Mouse (Mus musculus): ENCODE measurements around the gene Cpa5. TPM values are rescaled to one million over a fixed set of nuclear protein-coding genes. Genes with fewer than 3 reads are reported as not detected.
A peak's percentile ranks its signal among the peaks of the same experiment; 100 is the strongest.

Gene Cpa5
- polyA plus RNA-seq, 1 experiment from 2014 or later: 1.3 TPM

DNA sequence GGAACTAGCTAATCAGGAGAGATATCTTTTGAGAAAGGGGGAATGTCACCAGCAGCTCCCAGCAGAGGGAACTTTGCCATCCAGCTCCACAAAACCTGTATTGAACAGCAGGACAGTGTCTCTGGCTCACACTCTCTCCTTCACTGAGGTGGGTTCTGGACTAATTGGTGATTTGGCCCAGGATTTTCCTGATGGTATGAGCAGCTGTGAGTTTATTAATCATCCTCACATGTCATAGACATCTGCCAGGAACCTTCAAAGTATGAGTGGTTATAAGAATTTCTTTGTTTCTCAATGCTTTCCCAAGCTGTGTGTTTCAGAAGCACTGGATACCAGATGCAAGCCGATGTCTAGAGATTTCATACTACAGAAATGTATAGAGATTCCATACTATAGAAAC is 35.9 kb upstream of the Cpa5 start:
- peak; percentile 50 for DNase-seq (ENCODE audit: low spot score)
- Histone ChIP-seq H3K4me3 (ENCODE audit: low read depth, low read length) (no peak overlapping the region), H3K27ac (replicated peaks; ENCODE audit: low read depth, low read length) (peak overlapping the region; percentile 95), H3K4me2 (ENCODE audit: low read depth, low read length) (peak overlapping the region; percentile 5; the same call in 1 of the 2 replicates), H3K27me3 (replicated peaks; ENCODE audit: control insufficient read depth, insufficient read depth, low read length) (no peaks in the 10 kb centered on the region), H3K4me1 (ENCODE audit: control insufficient read depth, insufficient read depth, low read length) (peaks cover 42% of the 10 kb centered on the region), H3K9ac (ENCODE audit: low read depth, low read length) (no peak overlapping the region), H3K9me3 (ENCODE audit: control insufficient read depth, low read length) (no peaks in the 10 kb centered on the region), H3K36me3 (ENCODE audit: control insufficient read depth, insufficient read depth, low read length) (no peaks in the 10 kb centered on the region)
- 51% methylated on average over 1 of the region's 1 CpGs for WGBS
- no peak for ATAC-seq (ENCODE audit: low read depth)

DNA sequence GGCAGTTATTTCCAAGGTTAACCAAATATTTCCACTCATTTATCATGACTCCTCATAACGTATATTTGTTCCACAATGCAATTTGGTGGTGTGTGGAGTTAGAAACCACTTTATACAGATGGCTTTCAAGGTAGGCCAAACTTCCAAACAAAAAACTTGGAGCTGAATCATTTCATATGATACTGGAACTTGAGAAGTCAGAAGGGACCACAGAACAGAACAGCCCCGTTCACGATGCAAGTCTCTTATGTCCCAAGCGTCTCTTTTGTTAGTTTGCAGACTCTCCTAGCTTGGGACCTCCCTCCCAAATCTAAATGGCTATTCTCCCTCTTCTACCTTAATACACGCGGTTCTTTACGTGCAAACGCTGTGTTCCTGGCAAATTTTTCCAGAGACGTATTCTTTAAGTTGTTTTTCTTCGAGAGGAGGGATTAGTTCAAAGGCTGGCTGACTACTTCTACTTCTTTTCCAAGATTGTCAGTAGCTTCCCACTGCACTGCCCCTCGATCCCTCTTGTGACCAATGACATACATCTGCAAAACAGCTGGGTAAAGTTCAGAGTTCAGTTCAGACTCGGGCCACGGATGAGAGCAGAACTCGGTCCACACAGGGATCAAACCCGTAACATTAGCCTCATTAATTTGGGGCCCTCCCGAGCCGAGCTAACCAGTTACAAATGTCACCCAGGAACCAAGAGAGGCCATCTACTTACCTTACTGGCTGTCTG is 34.2 kb upstream of the Cpa5 start:
- H3K4me3 ChIP-seq (ENCODE audit: low read depth, low read length): peak overlapping the region; percentile 15; the same call in 1 of the 2 replicates
- ATAC-seq (ENCODE audit: low read depth) (peak; percentile 70), DNase-seq (ENCODE audit: low spot score) (peak; percentile 93)
- peaks cover 54% of the 10 kb centered on the region for H3K4me1 ChIP-seq (ENCODE audit: control insufficient read depth, insufficient read depth, low read length)
- peak overlapping the region; percentile 39 for H3K4me2 ChIP-seq (ENCODE audit: low read depth, low read length)
- no peaks in the 10 kb centered on the region for H3K27me3 ChIP-seq (replicated peaks; ENCODE audit: control insufficient read depth, insufficient read depth, low read length)
- H3K36me3 ChIP-seq (ENCODE audit: control insufficient read depth, insufficient read depth, low read length): no peaks in the 10 kb centered on the region
- peak overlapping the region; percentile 95 for H3K27ac ChIP-seq (replicated peaks; ENCODE audit: low read depth, low read length)
- peak overlapping the region; percentile 52 for H3K9ac ChIP-seq (ENCODE audit: low read depth, low read length)
- WGBS: 31% methylated on average over 17 of the region's 17 CpGs
- no peaks in the 10 kb centered on the region for H3K9me3 ChIP-seq (ENCODE audit: control insufficient read depth, low read length)

DNA sequence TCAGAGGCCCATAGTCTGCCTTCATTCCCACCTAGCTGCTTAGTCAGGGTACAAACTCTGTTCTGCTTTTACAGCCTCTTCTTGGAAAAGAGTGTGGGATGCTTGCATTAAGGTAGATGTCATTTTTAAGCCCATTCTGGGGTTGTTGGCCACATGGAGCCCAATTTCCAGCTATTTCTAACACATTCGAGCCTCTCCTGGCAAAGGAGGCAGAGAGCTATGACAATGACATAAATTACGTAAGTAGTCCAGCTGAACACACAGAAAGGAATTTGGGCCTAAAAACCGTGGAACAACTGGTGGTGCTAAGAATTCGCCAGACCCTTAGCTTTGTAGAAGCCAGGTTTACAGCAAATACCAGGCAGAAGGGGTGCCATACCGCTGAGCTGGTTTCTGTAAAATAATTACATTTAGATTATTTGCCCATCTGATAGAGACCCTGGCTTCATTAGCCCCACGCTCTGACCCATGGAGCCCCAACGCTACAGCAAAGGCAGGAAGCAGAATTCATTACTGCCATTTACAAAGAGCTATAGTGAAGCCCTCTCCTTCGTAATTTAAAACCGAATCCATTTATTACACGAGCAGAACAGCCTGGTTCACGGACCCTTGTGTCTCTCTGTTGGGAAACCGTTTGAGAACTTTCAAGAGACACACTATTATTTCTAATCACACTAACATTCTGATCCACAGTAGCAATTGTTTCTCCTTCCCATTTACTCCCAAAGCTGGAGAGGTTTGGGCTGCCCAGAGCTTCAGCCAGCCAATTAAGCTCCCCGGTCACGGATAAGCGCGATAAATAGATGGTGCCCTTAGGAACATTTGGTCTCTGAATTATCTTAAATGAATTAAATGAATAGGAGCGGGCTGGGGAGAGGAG is 30.6 kb upstream of the Cpa5 start:
- no peak for ATAC-seq (ENCODE audit: low read depth)
- Histone ChIP-seq H3K9me3 (ENCODE audit: control insufficient read depth, low read length) (no peaks in the 10 kb centered on the region), H3K27ac (replicated peaks; ENCODE audit: low read depth, low read length) (peak overlapping the region; percentile 52; the same call in 1 of the 2 replicates), H3K27me3 (replicated peaks; ENCODE audit: control insufficient read depth, insufficient read depth, low read length) (no peaks in the 10 kb centered on the region), H3K36me3 (ENCODE audit: control insufficient read depth, insufficient read depth, low read length) (no peaks in the 10 kb centered on the region), H3K4me2 (ENCODE audit: low read depth, low read length) (no peak overlapping the region), H3K9ac (ENCODE audit: low read depth, low read length) (no peak overlapping the region), H3K4me3 (ENCODE audit: low read depth, low read length) (no peak overlapping the region), H3K4me1 (ENCODE audit: control insufficient read depth, insufficient read depth, low read length) (peaks cover 24% of the 10 kb centered on the region)
- 57% methylated on average over 17 of the region's 17 CpGs for WGBS
- no peak for DNase-seq (ENCODE audit: low spot score)

DNA sequence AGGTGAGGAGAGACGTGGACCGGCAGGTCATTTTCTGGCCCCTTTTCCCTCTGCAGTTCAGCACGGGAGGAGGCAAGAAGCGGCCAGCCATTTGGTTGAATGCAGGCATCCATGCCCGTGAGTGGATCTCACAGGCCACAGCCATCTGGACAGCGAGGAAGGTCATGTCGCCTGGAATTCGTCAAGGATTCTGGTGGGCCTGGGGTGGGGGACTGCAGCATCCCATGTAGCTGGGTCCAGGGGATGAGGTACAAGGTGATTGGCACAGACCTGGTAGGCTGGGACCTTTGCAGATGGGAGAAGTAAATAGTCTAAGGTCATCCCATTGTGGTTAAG is 30.0 kb upstream of the Cpa5 start:
- no peak for DNase-seq (ENCODE audit: low spot score)
- H3K4me3 ChIP-seq (ENCODE audit: low read depth, low read length): no peak overlapping the region
- H3K27ac ChIP-seq (replicated peaks; ENCODE audit: low read depth, low read length): peak overlapping the region; percentile 52
- no peaks in the 10 kb centered on the region for H3K9me3 ChIP-seq (ENCODE audit: control insufficient read depth, low read length)
- ATAC-seq (ENCODE audit: low read depth): no peak
- peaks cover 20% of the 10 kb centered on the region for H3K4me1 ChIP-seq (ENCODE audit: control insufficient read depth, insufficient read depth, low read length)
- 60% methylated on average over 8 of the region's 8 CpGs for WGBS
- no peaks in the 10 kb centered on the region for H3K27me3 ChIP-seq (replicated peaks; ENCODE audit: control insufficient read depth, insufficient read depth, low read length)
- no peak overlapping the region for H3K9ac ChIP-seq (ENCODE audit: low read depth, low read length)
- no peaks in the 10 kb centered on the region for H3K36me3 ChIP-seq (ENCODE audit: control insufficient read depth, insufficient read depth, low read length)
- H3K4me2 ChIP-seq (ENCODE audit: low read depth, low read length): no peak overlapping the region

DNA sequence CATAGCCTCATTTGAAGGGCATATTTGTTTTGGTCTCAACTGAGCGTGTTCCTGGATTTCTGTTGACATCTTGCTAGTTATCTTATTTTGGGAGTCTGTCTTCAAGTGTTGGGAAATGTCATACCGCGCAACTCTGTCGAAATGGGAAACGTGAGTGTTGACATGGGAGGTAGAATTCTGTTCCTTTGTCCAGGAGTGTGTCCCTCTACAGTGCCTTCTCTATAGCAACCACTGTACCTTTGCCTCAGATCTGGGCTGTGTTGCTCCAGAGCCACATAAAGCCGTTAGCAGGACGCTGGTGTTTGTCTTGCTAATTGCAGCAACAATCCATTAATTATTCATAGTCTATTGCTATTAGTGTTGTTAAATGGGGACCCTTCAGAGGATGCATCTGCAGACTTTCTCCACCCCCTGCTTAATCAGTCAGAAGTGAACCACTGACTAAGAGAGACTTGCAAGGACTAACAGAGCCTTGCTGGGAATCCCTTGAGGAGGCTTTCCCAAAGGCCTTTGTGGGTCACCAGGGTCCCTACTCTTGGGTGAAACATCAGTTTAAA is 23.8 kb upstream of the Cpa5 start:
- Histone ChIP-seq H3K4me3 (ENCODE audit: low read depth, low read length) (no peak overlapping the region), H3K9me3 (ENCODE audit: control insufficient read depth, low read length) (no peaks in the 10 kb centered on the region), H3K4me2 (ENCODE audit: low read depth, low read length) (no peak overlapping the region), H3K27ac (replicated peaks; ENCODE audit: low read depth, low read length) (no peak overlapping the region), H3K4me1 (ENCODE audit: control insufficient read depth, insufficient read depth, low read length) (peaks cover 4% of the 10 kb centered on the region; the same call in 1 of the 2 replicates), H3K27me3 (replicated peaks; ENCODE audit: control insufficient read depth, insufficient read depth, low read length) (no peaks in the 10 kb centered on the region), H3K9ac (ENCODE audit: low read depth, low read length) (no peak overlapping the region), H3K36me3 (ENCODE audit: control insufficient read depth, insufficient read depth, low read length) (no peaks in the 10 kb centered on the region)
- WGBS: 84% methylated on average over 7 of the region's 7 CpGs
- ATAC-seq (ENCODE audit: low read depth) (no peak), DNase-seq (ENCODE audit: low spot score) (no peak)

DNA sequence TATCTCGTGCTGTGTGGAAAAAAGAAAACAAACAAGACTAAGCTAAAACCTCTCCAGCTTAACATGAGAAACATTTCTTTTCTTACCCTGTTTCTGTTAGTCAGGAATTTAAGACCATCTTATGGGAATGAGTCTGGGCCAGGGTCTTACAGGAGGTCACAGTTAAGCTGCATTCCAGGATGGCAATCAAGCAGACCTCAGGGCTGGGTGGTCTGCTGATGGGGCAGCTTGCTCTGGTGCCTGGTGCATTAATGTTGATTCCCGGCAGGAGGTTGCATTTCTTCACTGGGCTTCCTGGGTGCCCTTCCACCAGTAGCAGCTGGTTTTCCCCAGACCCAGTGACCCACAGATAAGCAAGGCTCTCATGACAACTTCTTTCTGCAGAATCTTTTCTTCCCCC is 21.0 kb upstream of the Cpa5 start:
- H3K27me3 ChIP-seq (replicated peaks; ENCODE audit: control insufficient read depth, insufficient read depth, low read length): no peaks in the 10 kb centered on the region
- ATAC-seq (ENCODE audit: low read depth) (no peak), DNase-seq (ENCODE audit: low spot score) (no peak)
- no peak overlapping the region for H3K4me3 ChIP-seq (ENCODE audit: low read depth, low read length)
- H3K9ac ChIP-seq (ENCODE audit: low read depth, low read length): no peak overlapping the region
- H3K36me3 ChIP-seq (ENCODE audit: control insufficient read depth, insufficient read depth, low read length): no peaks in the 10 kb centered on the region
- H3K27ac ChIP-seq (replicated peaks; ENCODE audit: low read depth, low read length): peak overlapping the region; percentile 40; the same call in 1 of the 2 replicates
- H3K4me2 ChIP-seq (ENCODE audit: low read depth, low read length): no peak overlapping the region
- peaks cover 4% of the 10 kb centered on the region; the same call in 1 of the 2 replicates for H3K4me1 ChIP-seq (ENCODE audit: control insufficient read depth, insufficient read depth, low read length)
- no peaks in the 10 kb centered on the region for H3K9me3 ChIP-seq (ENCODE audit: control insufficient read depth, low read length)
- WGBS: 20% methylated on average over 2 of the region's 2 CpGs

DNA sequence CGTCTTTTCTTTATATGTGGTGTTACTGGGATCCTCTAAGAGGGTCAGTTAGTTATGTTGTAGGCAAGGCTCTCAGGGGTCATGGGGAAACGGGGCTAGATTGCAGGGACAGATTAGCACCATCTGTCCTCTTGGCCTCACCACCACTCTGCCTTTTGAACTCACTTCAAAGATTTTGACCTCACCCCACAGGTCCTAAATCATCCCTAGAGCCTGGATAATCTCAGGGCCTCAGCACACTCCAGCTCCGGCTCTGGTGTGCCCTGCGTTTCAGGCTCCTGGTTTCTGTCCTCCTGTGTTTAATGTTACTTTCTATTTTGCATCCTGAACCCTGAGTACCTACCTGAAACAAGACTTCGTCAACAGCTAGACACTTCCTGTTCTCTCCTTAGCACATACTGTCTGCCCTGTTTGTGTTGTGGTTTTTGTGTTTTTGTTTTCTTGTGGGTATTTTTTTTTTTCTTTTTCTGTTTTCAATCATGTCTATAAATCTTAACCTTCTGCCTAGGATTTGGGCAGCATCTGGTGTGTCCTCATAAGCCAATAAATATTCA is 18.9 kb upstream of the Cpa5 start:
- H3K27ac ChIP-seq (replicated peaks; ENCODE audit: low read depth, low read length): no peak overlapping the region
- no peak for DNase-seq (ENCODE audit: low spot score)
- no peak overlapping the region for H3K4me3 ChIP-seq (ENCODE audit: low read depth, low read length)
- ATAC-seq (ENCODE audit: low read depth): no peak
- H3K9ac ChIP-seq (ENCODE audit: low read depth, low read length): no peak overlapping the region
- H3K4me1 ChIP-seq (ENCODE audit: control insufficient read depth, insufficient read depth, low read length): peaks cover 10% of the 10 kb centered on the region; the same call in 1 of the 2 replicates
- H3K36me3 ChIP-seq (ENCODE audit: control insufficient read depth, insufficient read depth, low read length): no peaks in the 10 kb centered on the region
- no peak overlapping the region for H3K4me2 ChIP-seq (ENCODE audit: low read depth, low read length)
- 48% methylated on average over 5 of the region's 5 CpGs for WGBS
- no peaks in the 10 kb centered on the region for H3K9me3 ChIP-seq (ENCODE audit: control insufficient read depth, low read length)
- H3K27me3 ChIP-seq (replicated peaks; ENCODE audit: control insufficient read depth, insufficient read depth, low read length): no peaks in the 10 kb centered on the region

DNA sequence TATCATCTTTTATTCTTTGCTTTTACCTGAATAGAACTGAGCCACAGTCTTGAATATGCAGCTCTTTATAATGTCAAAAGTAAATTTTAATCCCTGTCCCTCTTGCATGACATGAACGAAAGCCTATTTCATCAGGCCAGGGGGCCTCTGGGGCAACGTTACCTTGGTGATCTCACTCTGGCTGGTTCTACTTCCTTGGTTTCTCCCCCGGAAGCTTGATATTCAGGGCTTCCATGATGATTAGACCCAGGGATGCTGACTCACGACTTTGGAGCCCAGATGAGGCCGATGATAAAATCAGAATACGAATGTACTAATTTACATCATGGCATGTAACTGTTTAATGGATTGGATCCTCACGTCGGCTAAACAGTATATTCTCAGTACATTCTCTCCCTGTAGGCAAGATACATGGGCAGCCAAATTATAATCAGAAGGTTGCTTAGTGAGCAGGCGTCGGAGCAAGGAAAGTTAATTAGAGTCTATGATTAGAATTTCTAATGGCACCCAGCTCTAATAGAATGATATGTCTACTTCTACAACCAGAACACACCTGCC is 18.3 kb upstream of the Cpa5 start:
- H3K36me3 ChIP-seq (ENCODE audit: control insufficient read depth, insufficient read depth, low read length): no peaks in the 10 kb centered on the region
- no peak overlapping the region for H3K9ac ChIP-seq (ENCODE audit: low read depth, low read length)
- no peaks in the 10 kb centered on the region for H3K9me3 ChIP-seq (ENCODE audit: control insufficient read depth, low read length)
- 68% methylated on average over 10 of the region's 10 CpGs for WGBS
- DNase-seq (ENCODE audit: low spot score) (no peak), ATAC-seq (ENCODE audit: low read depth) (no peak)
- peaks cover 10% of the 10 kb centered on the region; the same call in 1 of the 2 replicates for H3K4me1 ChIP-seq (ENCODE audit: control insufficient read depth, insufficient read depth, low read length)
- no peak overlapping the region for H3K4me2 ChIP-seq (ENCODE audit: low read depth, low read length)
- H3K4me3 ChIP-seq (ENCODE audit: low read depth, low read length): no peak overlapping the region
- no peaks in the 10 kb centered on the region for H3K27me3 ChIP-seq (replicated peaks; ENCODE audit: control insufficient read depth, insufficient read depth, low read length)
- no peak overlapping the region for H3K27ac ChIP-seq (replicated peaks; ENCODE audit: low read depth, low read length)

All from embryonic facial prominence, embryonic 14.5 days (tissue).